Mouse (Mus musculus) lung, postnatal 0 days (tissue): ENCODE measurements at regions not wholly inside any gene's neighbourhood (a gene's known extent, or its start where the extent isn't known, plus 50 kb on each side); places are given as distances from the start of the nearest gene placed in this dataset.

Experiments
- ATAC-seq: fragments of 200-750 bp; cut with Nextera tagmentation; 2 replicates; pipeline ENCODE4 v1.8.0; 2017; ENCODE audit warnings: moderate library complexity
- DNase-seq: peaks from one replicate; pipeline ENCODE4 v3.0.0-alpha.2; 2016; ENCODE audit warnings: low spot score
- H3K27ac ChIP-seq: fragments of 300-500 bp; sonication (generic); 2 replicates; pipeline ENCODE4 v1.5.1; 2014; ENCODE audit warnings: antibody characterized with exemption, mild to moderate bottlenecking, low read length, mixed read lengths
- H3K27me3 ChIP-seq: fragments of 300-500 bp; sonication (generic); replicated peaks from 2 replicates; pipeline ENCODE4 v1.6.1; 2014; ENCODE audit warnings: low read length, mixed read lengths; ENCODE audit not compliant: insufficient read depth
- H3K36me3 ChIP-seq: fragments of 300-500 bp; sonication (generic); 2 replicates; pipeline ENCODE4 v1.6.1; 2014; ENCODE audit warnings: low read length, mixed read lengths; ENCODE audit not compliant: insufficient read depth
- H3K4me1 ChIP-seq: fragments of 300-500 bp; sonication (generic); 2 replicates; pipeline ENCODE4 v1.6.1; 2014; ENCODE audit warnings: antibody characterized with exemption, low read depth, low read length, mixed read lengths; ENCODE audit not compliant: insufficient read depth
- H3K4me2 ChIP-seq: fragments of 300-500 bp; sonication (generic); replicated peaks from 2 replicates; pipeline ENCODE4 v1.6.1; 2014; ENCODE audit warnings: low read depth, mild to moderate bottlenecking, low read length, moderate library complexity, mixed read lengths
- H3K4me3 ChIP-seq: fragments of 300-500 bp; sonication (generic); 2 replicates; pipeline ENCODE4 v1.5.1; 2014; ENCODE audit warnings: low read depth, low read length
- H3K9ac ChIP-seq: fragments of 300-500 bp; sonication (generic); replicated peaks from 2 replicates; pipeline ENCODE4 v1.6.1; 2014; ENCODE audit warnings: low read depth, mild to moderate bottlenecking
- H3K9me3 ChIP-seq: fragments of 300-500 bp; sonication (generic); 2 replicates; pipeline ENCODE4 v1.6.1; 2016; ENCODE audit warnings: low read length, mixed read lengths
- CTCF ChIP-seq: IDR thresholded peaks from 2 replicates; pipeline ENCODE4 v1.5.1; 2016; ENCODE audit warnings: antibody characterized with exemption, mild to moderate bottlenecking
- EP300 ChIP-seq: IDR thresholded peaks from 2 replicates; pipeline ENCODE4 v1.6.1; 2016; ENCODE audit warnings: antibody characterized with exemption, mild to moderate bottlenecking, control low read depth
- WGBS: fragments of 180-500 bp; shearing (Covaris S2); extraction: QIAGEN DNeasy Blood & Tissue Kit; methylation state at CpG from one replicate; pipeline ENCODE4 v1.1.7; 2014; 5-methylcytosine and 5-hydroxymethylcytosine counted together

GRCm38 (mm10) chr2:75434521-75434920, 224.5 kb upstream of the Hnrnpa3 start:
- Histone ChIP-seq H3K9ac (no peak overlapping the region), H3K4me3 (no peak overlapping the region), H3K27ac (no peak overlapping the region), H3K27me3 (no peaks in the 10 kb centered on the region), H3K4me1 (no peaks in the 10 kb centered on the region), H3K36me3 (no peaks in the 10 kb centered on the region), H3K4me2 (no peak overlapping the region), H3K9me3 (no peaks in the 10 kb centered on the region)
- WGBS, result 71% methylated on average over 17 of the region's 17 CpGs
- DNase-seq (peak; percentile 6), ATAC-seq (no peak)
- TF ChIP-seq CTCF (no peak), EP300 (no peak)

- no peak for TF ChIP-seq CTCF
- no peak for TF ChIP-seq EP300
- Histone ChIP-seq H3K27me3 (no peaks in the 10 kb centered on the region), H3K27ac (no peak overlapping the region), H3K4me2 (no peak overlapping the region), H3K4me1 (no peaks in the 10 kb centered on the region), H3K9ac (no peak overlapping the region), H3K4me3 (no peak overlapping the region), H3K9me3 (no peaks in the 10 kb centered on the region), H3K36me3 (no peaks in the 10 kb centered on the region)
- 49% methylated on average over 10 of the region's 10 CpGs for WGBS
- DNase-seq (peak; percentile 46), ATAC-seq (0 out of 2 replicates have a peak, but pooled peaks have one; percentile 32)
These were observed 219.4 kb upstream of the Hnrnpa3 start for GRCm38 (mm10) chr2:75439522-75440230.

- no peaks in the 10 kb centered on the region for H3K36me3 ChIP-seq
- no peaks in the 10 kb centered on the region for H3K4me1 ChIP-seq
- WGBS, result 80% methylated on average over 1 of the region's 1 CpGs
- no peak overlapping the region for H3K9ac ChIP-seq
- no peaks in the 10 kb centered on the region for H3K27me3 ChIP-seq
- H3K4me2 ChIP-seq, result no peak overlapping the region
- TF ChIP-seq CTCF, result no peak
- TF ChIP-seq EP300, result no peak
- H3K9me3 ChIP-seq, result no peaks in the 10 kb centered on the region
- no peak overlapping the region for H3K4me3 ChIP-seq
- no peak overlapping the region for H3K27ac ChIP-seq
- ATAC-seq, result no peak
- no peak for DNase-seq
These were observed 216.4 kb upstream of the Hnrnpa3 start for GRCm38 (mm10) chr2:75442632-75443031.

GRCm38 (mm10) chr2:75445189-75445588, 213.9 kb upstream of the Hnrnpa3 start:
- no peak for ATAC-seq
- no peaks in the 10 kb centered on the region for H3K9me3 ChIP-seq
- no peak overlapping the region for H3K4me2 ChIP-seq
- H3K36me3 ChIP-seq, result no peaks in the 10 kb centered on the region
- H3K27me3 ChIP-seq, result 0 out of 2 replicates have a peak, but pooled peaks cover 3% of the 10 kb centered on the region
- H3K9ac ChIP-seq, result no peak overlapping the region
- no peak for DNase-seq
- no peak for TF ChIP-seq EP300
- TF ChIP-seq CTCF, result no peak
- H3K4me1 ChIP-seq, result no peaks in the 10 kb centered on the region
- no peak overlapping the region for H3K27ac ChIP-seq
- no peak overlapping the region for H3K4me3 ChIP-seq

DNA sequence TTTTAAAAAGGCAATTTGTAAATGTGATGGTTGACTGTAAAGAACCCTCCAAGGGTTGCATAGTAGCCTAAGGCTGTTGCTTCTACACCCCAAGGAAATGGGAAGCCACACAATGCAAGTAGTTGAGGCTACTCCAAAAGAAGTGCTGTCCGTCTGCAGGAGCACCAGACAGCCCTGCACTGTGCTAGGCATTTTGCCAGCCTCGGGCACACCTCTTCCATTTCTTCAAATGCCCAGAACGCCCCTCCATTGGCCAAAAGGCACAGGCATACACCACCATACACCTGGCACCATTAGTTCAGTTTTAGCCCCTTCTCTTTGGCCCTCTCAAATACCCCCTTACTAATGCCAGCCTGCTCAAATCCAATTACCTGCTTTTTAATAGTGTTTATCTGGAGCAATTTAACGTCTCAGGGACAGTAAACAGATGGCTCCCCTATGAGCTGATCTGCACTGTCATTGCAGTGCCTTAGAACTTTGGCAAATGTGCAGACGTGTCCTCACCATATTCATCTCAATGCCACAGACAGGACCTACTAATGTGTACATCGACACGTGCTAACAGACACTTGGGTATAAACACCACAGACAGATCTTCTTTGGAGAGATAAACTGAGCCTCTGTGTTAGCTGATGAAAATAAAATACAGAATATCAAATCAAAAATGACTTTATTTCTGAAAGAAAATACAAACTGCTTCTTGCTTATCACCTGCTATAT, 211.9 kb upstream of the Hnrnpa3 start:
- no peak overlapping the region for H3K4me3 ChIP-seq
- no peak overlapping the region for H3K9ac ChIP-seq
- H3K27ac ChIP-seq, result no peak overlapping the region
- H3K36me3 ChIP-seq, result no peaks in the 10 kb centered on the region
- ATAC-seq (no peak), DNase-seq (no peak)
- H3K4me1 ChIP-seq, result no peaks in the 10 kb centered on the region
- no peaks in the 10 kb centered on the region for H3K9me3 ChIP-seq
- H3K27me3 ChIP-seq, result 0 out of 2 replicates have a peak, but pooled peaks cover 3% of the 10 kb centered on the region
- TF ChIP-seq EP300 (no peak), CTCF (no peak)
- WGBS, result 49% methylated on average over 7 of the region's 7 CpGs
- H3K4me2 ChIP-seq, result no peak overlapping the region

GRCm38 (mm10) chr2:75448221-75448620, 210.8 kb upstream of the Hnrnpa3 start:
- no peak overlapping the region for H3K9ac ChIP-seq
- ATAC-seq (no peak), DNase-seq (no peak)
- 73% methylated on average over 5 of the region's 5 CpGs for WGBS
- 0 out of 2 replicates have a peak, but pooled peaks cover 3% of the 10 kb centered on the region for H3K27me3 ChIP-seq
- no peak overlapping the region for H3K27ac ChIP-seq
- no peak overlapping the region for H3K4me2 ChIP-seq
- no peaks in the 10 kb centered on the region for H3K36me3 ChIP-seq
- no peaks in the 10 kb centered on the region for H3K9me3 ChIP-seq
- H3K4me1 ChIP-seq, result no peaks in the 10 kb centered on the region
- TF ChIP-seq CTCF, result no peak
- TF ChIP-seq EP300, result no peak
- H3K4me3 ChIP-seq, result no peak overlapping the region
